Mouse (Mus musculus) cerebellum, adult (tissue): Measurements from ENCODE around the gene Elf4.

Experiments used
- ATAC-seq: cut with Nextera tagmentation; 2 replicates; pipeline ENCODE4 v1.9.2; 2017; ENCODE audit warnings: mild to moderate bottlenecking, moderate library complexity, mixed read lengths; ENCODE audit not compliant: insufficient number of reproducible peaks, low FRiP score, low TSS enrichment

The Elf4 gene

DNA sequence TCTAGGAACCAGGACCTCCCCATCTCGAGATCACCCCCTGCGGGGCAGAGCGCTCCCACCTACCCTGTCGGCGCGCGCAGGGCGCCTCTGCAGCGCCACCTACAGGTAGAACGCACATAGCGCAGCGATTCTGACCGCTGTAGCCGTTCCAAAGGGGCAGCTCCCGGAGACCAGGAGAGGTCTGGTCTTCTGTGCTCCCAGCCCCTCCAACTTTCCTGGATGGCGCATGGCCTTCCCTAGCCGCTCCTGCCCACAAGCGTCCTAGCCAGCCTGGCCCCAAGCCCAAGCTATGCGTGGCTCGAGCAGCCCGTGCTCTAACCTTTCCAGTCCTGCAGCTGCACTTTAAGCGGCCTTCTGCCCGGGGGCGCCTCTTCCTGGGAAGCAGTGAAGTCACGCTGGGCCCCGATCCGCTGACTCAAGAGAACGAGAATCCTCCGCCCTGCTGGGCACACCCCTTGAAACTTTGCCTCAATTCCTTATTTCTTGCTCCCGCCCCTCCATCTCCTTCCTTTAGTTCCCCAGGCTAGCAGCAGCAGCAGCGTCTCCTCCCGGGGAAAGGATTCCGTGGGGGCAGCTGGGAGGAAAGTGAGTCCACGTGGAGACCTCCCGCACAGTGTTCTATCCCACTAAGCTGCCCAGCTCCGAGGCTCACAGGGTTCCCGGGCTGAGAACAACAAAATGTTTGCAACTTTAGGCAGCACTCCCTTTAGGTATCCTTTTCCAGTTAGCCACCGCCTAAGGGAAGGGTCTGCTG is at the start of gene Elf4:
Elf4 (minus strand) TSS at position 379 of the 754 bp plus-strand sequence.
- peak; percentile 56 for ATAC-seq

- ATAC-seq, result no peak
These were observed 30.8 kb upstream of the Elf4 start for GRCm38 (mm10) chrX:48493763-48494162.

- no peak for ATAC-seq
These were observed 18.8 kb upstream of the Elf4 start for GRCm38 (mm10) chrX:48481687-48482086.

DNA sequence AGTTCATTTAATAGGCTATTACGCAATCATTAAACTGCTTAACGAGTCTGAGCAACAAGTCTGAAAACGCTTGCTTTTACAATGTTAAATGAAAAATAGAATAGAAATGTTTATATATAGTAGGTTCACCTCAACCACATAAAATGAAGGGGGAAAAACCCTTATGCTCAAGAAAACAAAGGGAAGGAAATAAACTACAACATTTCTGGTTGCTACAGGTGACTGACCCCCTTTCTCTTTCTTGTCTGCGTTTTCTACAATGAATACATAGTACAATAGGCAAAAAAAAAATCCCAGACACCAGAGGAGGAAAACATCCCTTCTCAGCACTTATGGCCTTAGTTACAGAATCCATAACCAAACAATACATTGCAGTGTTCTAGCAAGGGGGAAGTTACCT is 18.2 kb upstream of the Elf4 start:
- no peak for ATAC-seq

DNA sequence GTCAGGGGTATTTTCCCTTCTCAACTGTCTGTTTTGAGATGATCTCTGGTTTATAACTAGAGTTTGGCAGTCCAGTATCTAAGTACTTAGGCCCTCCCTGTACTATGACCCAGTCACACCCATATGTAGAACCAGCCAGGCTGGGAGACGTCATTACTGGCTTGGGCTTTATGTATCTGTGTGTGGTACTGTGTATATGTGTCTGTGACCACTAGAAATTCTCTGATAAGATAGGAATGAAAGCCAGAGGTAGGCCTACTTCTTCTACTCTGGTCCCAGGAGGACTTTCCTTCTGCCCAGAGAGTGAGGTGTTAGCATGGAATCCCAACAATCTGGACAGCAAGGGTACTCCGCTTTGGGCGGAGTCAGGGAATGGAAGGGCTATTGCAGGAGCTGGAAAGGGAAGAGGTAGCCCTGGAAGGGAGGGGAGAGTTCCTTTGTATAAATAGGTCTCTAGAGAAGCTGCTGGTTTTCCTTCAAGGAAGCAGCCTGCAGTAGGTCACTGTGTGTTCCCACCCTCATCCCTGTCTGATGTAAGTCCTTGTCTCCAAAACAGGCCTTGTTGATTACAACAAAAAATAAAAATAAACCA is 4.5 kb upstream of the Elf4 start:
- no peak for ATAC-seq

DNA sequence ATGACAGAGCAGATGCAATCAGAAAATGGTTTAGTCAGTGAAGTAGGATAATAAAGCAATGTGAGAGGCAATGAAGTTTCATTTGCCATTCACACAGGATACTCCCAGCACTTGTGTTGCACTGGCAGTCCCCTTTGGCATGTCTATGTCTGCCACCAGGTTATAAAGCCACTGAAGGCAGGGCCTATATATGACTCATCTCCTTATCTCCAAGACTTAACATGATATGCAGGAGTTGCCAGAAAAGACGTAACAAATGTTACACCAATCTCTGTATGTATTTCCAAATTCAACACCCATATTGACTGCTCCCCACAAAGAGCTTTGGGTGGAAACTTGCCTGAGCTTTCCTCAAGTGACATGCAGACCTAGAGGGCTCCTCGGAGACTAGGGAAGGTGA is 3.2 kb upstream of the Elf4 start:
- no peak for ATAC-seq

- no peak for ATAC-seq
These were observed 1.5 kb upstream of the Elf4 start for GRCm38 (mm10) chrX:48464436-48464835.

DNA sequence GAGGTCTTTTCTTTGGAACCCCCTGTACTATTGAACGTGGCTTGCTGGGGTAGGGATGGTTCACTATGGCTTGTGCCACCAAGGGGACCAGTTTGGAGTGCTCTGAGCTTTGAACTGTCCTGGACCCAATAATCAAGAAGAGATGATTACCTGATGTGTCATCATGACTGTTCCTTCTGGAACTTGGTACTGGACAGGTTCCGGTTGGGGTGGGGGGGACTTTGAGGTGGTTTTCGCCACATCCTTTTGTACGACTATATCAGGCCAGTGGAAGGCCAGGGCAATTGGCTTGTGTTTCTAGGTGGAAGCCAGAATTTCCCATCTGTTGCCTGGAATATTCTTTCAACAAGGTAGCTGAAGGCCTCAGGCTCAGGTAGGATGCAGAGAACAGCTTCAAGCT is 704 bp upstream of the Elf4 start:
- no peak for ATAC-seq

DNA sequence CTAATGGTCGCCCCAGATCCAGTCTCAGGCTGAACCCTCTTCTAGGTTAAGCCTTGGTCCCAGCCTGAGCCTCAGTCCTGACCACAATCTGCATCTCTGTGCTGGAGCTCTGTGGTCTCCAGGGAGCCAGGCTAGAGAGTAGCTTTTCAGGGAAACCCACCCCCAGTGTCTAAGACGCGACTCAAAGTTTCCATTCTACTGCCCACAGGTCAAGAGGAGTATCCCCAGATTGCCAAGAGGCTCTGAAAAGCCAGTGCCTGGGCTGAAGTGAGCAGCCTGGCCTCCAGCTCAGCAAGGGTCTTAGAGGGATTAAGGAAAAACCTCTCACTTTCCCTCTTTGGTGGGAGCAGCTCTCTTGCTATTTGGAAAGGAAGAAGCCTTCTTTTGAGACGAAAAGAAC is 635 bp downstream of the Elf4 start:
- no peak for ATAC-seq

DNA sequence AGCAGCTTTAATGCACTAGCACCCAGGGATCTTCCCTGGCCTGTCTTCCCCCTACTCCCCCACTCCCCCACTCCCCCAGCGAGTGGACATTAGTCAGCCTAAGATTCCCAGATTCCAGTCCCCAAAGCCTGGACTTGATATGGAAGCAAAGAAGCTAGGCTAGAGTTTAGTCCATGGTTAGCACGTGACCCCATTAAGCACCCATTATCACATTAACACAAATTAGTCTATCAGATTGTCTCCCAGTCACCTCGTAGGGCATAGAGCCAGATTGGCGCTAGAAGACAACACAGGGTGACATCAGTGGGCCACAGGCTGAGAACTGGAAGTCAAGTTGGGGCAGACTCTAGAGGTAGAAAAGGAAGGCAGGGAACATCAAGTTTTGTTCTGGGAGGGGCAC is 1.9 kb downstream of the Elf4 start:
- ATAC-seq, result no peak

- ATAC-seq, result no peak
These were observed 2.4 kb downstream of the Elf4 start for GRCm38 (mm10) chrX:48460496-48460895.

GRCm38 (mm10) chrX:48456956-48457355 is 6.0 kb downstream of the Elf4 start:
- ATAC-seq, result no peak

- ATAC-seq, result no peak
These were observed 7.9 kb downstream of the Elf4 start for GRCm38 (mm10) chrX:48455018-48455417.

DNA sequence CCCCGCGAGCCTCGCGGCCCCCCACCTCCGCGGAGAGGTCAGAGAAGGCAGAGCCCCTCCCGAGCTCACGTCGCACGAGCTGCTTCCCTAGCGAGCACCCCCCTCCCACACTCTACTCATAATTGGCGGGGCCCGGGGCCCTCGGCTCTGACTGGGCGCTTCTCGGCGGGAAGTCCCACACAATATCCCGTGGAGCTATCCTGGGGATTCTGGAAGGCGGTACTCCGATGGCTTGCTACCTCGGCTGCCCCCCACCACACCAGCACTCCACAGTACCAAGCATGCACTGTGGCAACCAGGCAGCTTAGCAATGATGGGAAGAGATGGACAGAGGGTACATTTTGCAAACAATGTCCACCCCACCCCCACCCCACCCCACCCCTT is 8.4 kb downstream of the Elf4 start:
- ATAC-seq, result no peak

GRCm38 (mm10) chrX:48453736-48454494 is 9.0 kb downstream of the Elf4 start:
- no peak for ATAC-seq

- no peak for ATAC-seq
These were observed 9.8 kb downstream of the Elf4 start for GRCm38 (mm10) chrX:48452931-48453673.

- ATAC-seq, result no peak
These were observed 10.6 kb downstream of the Elf4 start for GRCm38 (mm10) chrX:48452231-48452890.

- ATAC-seq, result no peak
These were observed 13.3 kb downstream of the Elf4 start for GRCm38 (mm10) chrX:48449646-48450045.

GRCm38 (mm10) chrX:48444677-48445076 is 18.3 kb downstream of the Elf4 start:
- no peak for ATAC-seq

- no peak for ATAC-seq
These were observed 21.0 kb downstream of the Elf4 start for GRCm38 (mm10) chrX:48441954-48442353.
